Mouse (Mus musculus) kidney, adult 9 months (tissue): ENCODE measurements around the gene Abca8b.
"Not testable (repeated sequence)": the region's sequence is repeated elsewhere in the genome, so short reads cannot be mapped to it uniquely, and the experiment has no call there.

ENCODE experiments used
- DNase-seq: peaks from one replicate; pipeline ENCODE4 v3.0.0; 2022

Gene Abca8b

GRCm38 (mm10) chr11:109913156-109913555, 82.5 kb downstream of the Abca8b start:
- DNase-seq, result not testable (repeated sequence)

- not testable (repeated sequence) for DNase-seq
Measured at GRCm38 (mm10) chr11:109912118-109912517, 83.5 kb downstream of the Abca8b start.

- peak; percentile 25 for DNase-seq
Measured at GRCm38 (mm10) chr11:109909801-109910200, 85.8 kb downstream of the Abca8b start.

GRCm38 (mm10) chr11:109908207-109909031, 87.2 kb downstream of the Abca8b start:
- no peak for DNase-seq

- DNase-seq, result no peak
Measured at GRCm38 (mm10) chr11:109907508-109907907, 88.1 kb downstream of the Abca8b start.

GRCm38 (mm10) chr11:109902616-109903598, 92.7 kb downstream of the Abca8b start:
- DNase-seq, result no peak

- DNase-seq, result no peak
Measured at GRCm38 (mm10) chr11:109900491-109901241, 95.0 kb downstream of the Abca8b start.

GRCm38 (mm10) chr11:109898791-109899467, 96.7 kb downstream of the Abca8b start:
- DNase-seq, result no peak

GRCm38 (mm10) chr11:109895952-109896530, 99.6 kb downstream of the Abca8b start:
- DNase-seq, result no peak

GRCm38 (mm10) chr11:109895496-109895895, 100.1 kb downstream of the Abca8b start:
- DNase-seq, result no peak

- no peak for DNase-seq
Measured at GRCm38 (mm10) chr11:109893894-109894804, 101.5 kb downstream of the Abca8b start.

- DNase-seq, result peak; percentile 47
Measured at GRCm38 (mm10) chr11:109891989-109892386, 103.7 kb downstream of the Abca8b start.

- DNase-seq, result peak; percentile 17
Measured at GRCm38 (mm10) chr11:109891371-109891988, 104.2 kb downstream of the Abca8b start.

- no peak for DNase-seq
Measured at GRCm38 (mm10) chr11:109889595-109889994, 106.0 kb downstream of the Abca8b start.

GRCm38 (mm10) chr11:109886757-109887156, 108.9 kb downstream of the Abca8b start:
- no peak for DNase-seq

- no peak for DNase-seq
Measured at GRCm38 (mm10) chr11:109885521-109885920, 110.1 kb downstream of the Abca8b start.

GRCm38 (mm10) chr11:109884801-109885200, 110.8 kb downstream of the Abca8b start:
- DNase-seq, result peak; percentile 57

GRCm38 (mm10) chr11:109884126-109884525, 111.5 kb downstream of the Abca8b start:
- no peak for DNase-seq
